Mouse (Mus musculus): ENCODE results near the gene Rps27.

- TF ChIP-seq EP300 (IDR thresholded peaks at IDR 0.05; ENCODE audit: low read depth in 1 of 2, low read length in 2 of 2) = no peak
- no peak for TF ChIP-seq POLR2A (IDR thresholded peaks at IDR 0.05; ENCODE audit: control insufficient read depth in 1 of 2, insufficient read depth in 1 of 2, low read depth in 1 of 2, low read length in 2 of 2, poor library complexity in 1 of 2)
- no peak for TF ChIP-seq MXI1 (IDR thresholded peaks at IDR 0.05; ENCODE audit: low read depth, low read length)
- TF ChIP-seq CTCF (IDR thresholded peaks at IDR 0.05 in 2 of 3, conservative IDR thresholded peaks at IDR 0.05 in 1 of 3; ENCODE audit: control insufficient read depth in 1 of 3, insufficient read depth in 1 of 3, low read depth in 2 of 3, low read length in 3 of 3, poor library complexity in 1 of 3, severe bottlenecking in 1 of 3) = no peak
- TF ChIP-seq ELF1 (IDR thresholded peaks at IDR 0.05; ENCODE audit: low read depth, low read length) = no peak
- TF ChIP-seq HCFC1 (IDR thresholded peaks at IDR 0.05; ENCODE audit: low read depth, low read length) = no peak
- no peak for TF ChIP-seq UBTF (IDR thresholded peaks at IDR 0.05; ENCODE audit: borderline replicate concordance, insufficient read depth, low read depth, low read length)
- TF ChIP-seq RCOR1 (IDR thresholded peaks at IDR 0.05; ENCODE audit: low read depth, low read length) = no peak
- no peak for TF ChIP-seq MAFK (IDR thresholded peaks at IDR 0.05; ENCODE audit: borderline replicate concordance, low read depth, low read length)
Measured at GRCm38 (mm10) chr3:90202884-90203283, 10.6 kb downstream of the Rps27 start.

Data from MEL (cell line).